Mouse (Mus musculus): ENCODE measurements around the gene Thoc5.

GRCm38 (mm10) chr11:4953918-4954317 lies 58.8 kb downstream of the Thoc5 start:
- TF ChIP-seq CTCF (IDR thresholded peaks at IDR 0.05; ENCODE audit: insufficient read depth, low read depth, low read length) (no peak), POLR2A (IDR thresholded peaks at IDR 0.05; ENCODE audit: insufficient read depth, low read depth, low read length) (no peak)

Measured in olfactory bulb, adult 2 months (tissue).